Mouse (Mus musculus) neural tube, embryonic 13.5 days (tissue): ENCODE data around the gene Gm11115. TPM values are rescaled to one million over a fixed set of nuclear protein-coding genes. Genes with fewer than 3 reads are reported as not detected.

ENCODE experiments used
- ATAC-seq: fragments of 200-750 bp; cut with Nextera tagmentation; 2 replicates; pipeline ENCODE4 v1.8.0; 2017; ENCODE audit warnings: low read depth, mild to moderate bottlenecking, moderate TSS enrichment, moderate library complexity
- H3K27ac ChIP-seq: fragments of 300-500 bp; sonication (generic); replicated peaks from 2 replicates; pipeline ENCODE4 v1.5.1; 2015; ENCODE audit warnings: moderate library complexity, mild to moderate bottlenecking, inconsistent platforms
- H3K27me3 ChIP-seq: fragments of 300-500 bp; sonication (generic); 2 replicates; pipeline ENCODE4 v1.6.1; 2015; ENCODE audit warnings: mild to moderate bottlenecking, inconsistent platforms
- H3K36me3 ChIP-seq: fragments of 300-500 bp; sonication (generic); 2 replicates; pipeline ENCODE4 v1.6.1; 2015; ENCODE audit warnings: mild to moderate bottlenecking, inconsistent platforms
- H3K4me1 ChIP-seq: fragments of 300-500 bp; sonication (generic); replicated peaks from 2 replicates; pipeline ENCODE4 v1.6.1; 2015; ENCODE audit warnings: inconsistent platforms
- H3K4me2 ChIP-seq: fragments of 300-500 bp; sonication (generic); 2 replicates; pipeline ENCODE4 v1.6.1; 2015; ENCODE audit warnings: inconsistent platforms, mild to moderate bottlenecking, moderate library complexity
- H3K4me3 ChIP-seq: fragments of 300-500 bp; sonication (generic); 2 replicates; pipeline ENCODE4 v1.5.1; 2015; ENCODE audit warnings: mild to moderate bottlenecking, inconsistent platforms
- H3K9ac ChIP-seq: fragments of 300-500 bp; sonication (generic); 2 replicates; pipeline ENCODE4 v1.6.1; 2015; ENCODE audit warnings: moderate library complexity, mild to moderate bottlenecking, inconsistent platforms
- H3K9me3 ChIP-seq: fragments of 300-500 bp; sonication (generic); 2 replicates; pipeline ENCODE4 v1.6.1; 2016; ENCODE audit warnings: inconsistent platforms
- WGBS: fragments of 180-500 bp; shearing (Covaris S2); methylation state at CpG from one replicate; pipeline ENCODE4 v1.1.7; 2015; 5-methylcytosine and 5-hydroxymethylcytosine counted together
- polyA plus RNA-seq: library from polyadenylated mRNA; unstranded; fragments of >200 nt; fragmentation: Nextera tagmentation; extraction: Ambion mirVana; gene quantifications from 2 replicates; pipeline ENCODE4 v1.2.1, GENCODE M21; 2015

The Gm11115 gene
- polyA plus RNA-seq = not detected in 2 replicates

DNA sequence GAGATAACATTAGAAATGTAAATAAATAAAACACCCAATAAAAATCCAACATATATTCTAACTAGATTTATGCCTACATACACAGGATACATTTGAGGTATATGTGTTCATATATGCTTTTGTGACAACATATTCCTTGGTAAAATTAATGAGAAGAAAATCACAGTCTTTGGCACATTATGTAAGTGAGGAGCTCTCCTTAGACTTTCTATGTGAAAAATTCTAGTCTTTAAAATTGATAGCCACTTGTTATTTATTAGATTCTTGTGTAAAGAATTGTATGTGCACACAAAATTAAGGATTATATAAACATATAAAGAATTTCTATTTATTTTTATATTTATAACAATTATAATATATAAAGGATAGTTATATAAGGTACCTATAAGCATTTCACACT, at the start of gene Gm11115:
Gene Gm11115 (minus strand): TSS at position 101 of the 400 bp plus-strand sequence.
- no peak within 1 kb of the TSS for H3K27ac ChIP-seq
- no peak within 1 kb of the TSS for H3K4me2 ChIP-seq
- H3K9ac ChIP-seq = no peak within 1 kb of the TSS
- no peaks in the 10 kb centered on the region for H3K27me3 ChIP-seq
- H3K4me3 ChIP-seq = no peak within 1 kb of the TSS
- H3K9me3 ChIP-seq = no peaks in the 10 kb centered on the region
- no peaks in the 10 kb centered on the region for H3K36me3 ChIP-seq
- no peak for ATAC-seq
- H3K4me1 ChIP-seq = no peaks in the 10 kb centered on the region

DNA sequence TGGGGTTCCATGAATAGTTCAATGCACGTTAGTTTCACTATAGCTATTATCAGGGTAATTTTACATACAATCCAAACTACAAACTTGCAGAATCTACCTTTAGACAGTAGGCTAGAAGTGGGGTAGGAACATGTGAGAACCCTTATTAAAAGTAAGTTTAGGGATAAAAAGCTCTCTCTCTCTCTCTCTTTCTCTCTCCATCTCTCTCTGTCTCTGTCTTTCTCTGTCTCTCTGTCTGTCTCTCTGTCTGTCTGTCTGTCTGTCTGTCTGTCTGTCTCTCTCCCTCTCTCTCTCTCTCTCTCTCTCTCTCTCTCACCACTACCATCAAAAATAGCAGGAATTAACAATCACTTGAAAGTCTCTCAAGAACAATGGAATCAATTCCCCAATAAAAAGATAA, 42.5 kb downstream of the Gm11115 start, which contains the start of gene Gm11116:
Gene Gm11116 (minus strand): TSS at position 101 of the 400 bp plus-strand sequence.
- Histone ChIP-seq H3K36me3 (no peaks in the 10 kb centered on the region), H3K4me3 (no peak within 1 kb of the TSS), H3K9me3 (no peaks in the 10 kb centered on the region), H3K4me1 (no peaks in the 10 kb centered on the region), H3K27me3 (no peaks in the 10 kb centered on the region), H3K4me2 (no peak within 1 kb of the TSS), H3K9ac (no peak within 1 kb of the TSS), H3K27ac (no peak within 1 kb of the TSS)
- ATAC-seq = no peak
- WGBS = 78% methylated on average over 1 of the region's 1 CpGs

Other genes with a start within 250 kb of the Gm11115 start
- gene Csn3, start 228.5 kb downstream of the Gm11115 start, polyA plus RNA-seq = 0.41 TPM in 1 of 2 replicates, not detected in the other
- gene 2310003L06Rik, start 184.6 kb downstream of the Gm11115 start, polyA plus RNA-seq = not detected in 2 replicates
- gene Gm28434, start 184.6 kb downstream of the Gm11115 start, polyA plus RNA-seq = not detected in 2 replicates
- gene Cabs1, start 174.7 kb downstream of the Gm11115 start, polyA plus RNA-seq = not detected in 2 replicates
- not detected in 2 replicates for gene Smr3a, start 151.6 kb downstream of the Gm11115 start, polyA plus RNA-seq
- gene Smr2, start 67.5 kb downstream of the Gm11115 start, polyA plus RNA-seq = not detected in 2 replicates
- gene Gm11116, start 42.6 kb downstream of the Gm11115 start, polyA plus RNA-seq = not detected in 2 replicates
- not detected in 2 replicates for gene Gm7714, start 114.8 kb upstream of the Gm11115 start, polyA plus RNA-seq
- not detected in 2 replicates for gene Prol1, start 163.2 kb upstream of the Gm11115 start, polyA plus RNA-seq
- not detected in 2 replicates for gene Amtn, start 222.0 kb upstream of the Gm11115 start, polyA plus RNA-seq